Mouse (Mus musculus): Measurements from ENCODE around the gene Slc44a3. TPM values are rescaled to one million over a fixed set of nuclear protein-coding genes. Genes with fewer than 3 reads are reported as not detected.

Slc44a3 gene
- not detected for total RNA-seq (2021)

DNA sequence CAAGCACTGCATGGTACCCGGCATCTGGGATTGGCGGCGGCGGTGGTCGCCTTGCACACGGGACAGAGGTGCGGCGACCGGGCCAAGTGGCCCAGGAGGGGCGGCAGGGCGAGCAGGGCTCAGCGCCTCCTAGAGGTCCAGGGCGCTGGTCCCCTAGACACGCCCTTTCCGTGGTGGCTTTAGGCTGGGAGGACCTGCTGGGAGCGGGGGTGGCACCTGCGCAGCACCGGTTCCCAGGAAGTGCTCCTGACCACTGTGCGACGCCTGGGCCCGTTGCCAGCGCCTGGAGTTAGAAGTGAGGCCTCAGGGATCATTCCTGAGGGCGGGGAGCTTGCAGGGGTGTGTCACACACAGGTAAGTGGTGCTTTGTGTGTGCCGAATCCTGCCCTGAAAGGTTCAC, at the start of gene Slc44a3:
TSS of gene Slc44a3 (minus strand) at position 229 of the 400 bp plus-strand sequence.
- DNase-seq (ENCODE audit: low spot score), result no peak
- intact Hi-C loops (cut with DNase I), result no loop called here

GRCm38 (mm10) chr3:121579880-121580549, 47.8 kb upstream of the Slc44a3 start:
- intact Hi-C loops (cut with DNase I), result no loop called here
- no peak for DNase-seq (ENCODE audit: low spot score)

DNA sequence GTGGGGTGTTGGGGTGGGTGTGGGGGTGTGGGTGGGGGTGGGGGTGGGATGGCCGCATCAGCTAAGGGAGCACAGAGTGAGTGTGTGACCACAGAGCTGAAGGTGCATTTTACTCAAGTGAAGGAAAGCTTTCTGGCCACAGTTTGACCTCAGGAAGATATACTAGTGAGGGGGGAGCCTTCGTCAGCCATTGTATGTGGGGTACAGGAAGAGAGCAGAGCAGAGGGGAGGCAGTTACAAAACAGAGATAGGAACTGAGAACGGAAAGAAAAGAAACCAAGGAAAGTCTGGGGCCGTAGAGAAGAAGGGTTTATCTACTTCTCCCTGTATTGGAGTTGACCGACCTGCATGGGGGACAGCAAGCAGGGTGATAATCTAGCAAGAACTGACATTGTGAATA, 47.2 kb upstream of the Slc44a3 start:
- DNase-seq (ENCODE audit: low spot score), result no peak
- intact Hi-C loops (cut with DNase I), result no loop called here

- intact Hi-C loops (cut with DNase I), result no loop called here
Measured at GRCm38 (mm10) chr3:121578706-121579105, 46.5 kb upstream of the Slc44a3 start.

DNA sequence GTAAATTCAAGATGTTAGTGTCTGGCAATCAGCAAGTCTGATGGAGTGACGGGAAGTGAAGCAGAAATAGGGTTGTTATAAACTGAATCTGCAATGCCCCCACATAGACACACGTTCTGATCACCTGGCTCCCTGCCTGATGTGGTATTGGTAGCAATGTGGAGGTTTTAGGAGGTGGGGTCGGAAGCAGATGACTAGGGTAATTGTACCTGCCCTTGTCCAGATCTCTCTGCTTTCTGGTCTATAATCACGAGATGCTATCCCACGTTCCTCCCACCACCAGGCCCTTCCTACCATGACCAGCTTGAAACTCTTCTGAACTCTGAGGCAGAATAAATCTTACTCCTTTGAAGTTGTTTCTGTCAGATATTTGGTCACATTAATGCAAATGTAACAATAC, 45.4 kb upstream of the Slc44a3 start:
- intact Hi-C loops (cut with DNase I), result no loop called here
- no peak for DNase-seq (ENCODE audit: low spot score)

More at GRCm38 (mm10) chr3:121578706-121579105, 46.5 kb upstream of the Slc44a3 start:
- DNase-seq (ENCODE audit: low spot score), result no peak

- peak; percentile 49 for DNase-seq (ENCODE audit: low spot score)
- intact Hi-C loops (cut with DNase I), result no loop called here
Measured at GRCm38 (mm10) chr3:121577032-121577591, 44.9 kb upstream of the Slc44a3 start.

- intact Hi-C loops (cut with DNase I), result loop anchor here (1.0 kb wide), 1 partner anchor 23 kb away; no protein-coding TSS in a partner anchor
- no peak for DNase-seq (ENCODE audit: low spot score)
Measured at GRCm38 (mm10) chr3:121576367-121576766, 44.2 kb upstream of the Slc44a3 start.

DNA sequence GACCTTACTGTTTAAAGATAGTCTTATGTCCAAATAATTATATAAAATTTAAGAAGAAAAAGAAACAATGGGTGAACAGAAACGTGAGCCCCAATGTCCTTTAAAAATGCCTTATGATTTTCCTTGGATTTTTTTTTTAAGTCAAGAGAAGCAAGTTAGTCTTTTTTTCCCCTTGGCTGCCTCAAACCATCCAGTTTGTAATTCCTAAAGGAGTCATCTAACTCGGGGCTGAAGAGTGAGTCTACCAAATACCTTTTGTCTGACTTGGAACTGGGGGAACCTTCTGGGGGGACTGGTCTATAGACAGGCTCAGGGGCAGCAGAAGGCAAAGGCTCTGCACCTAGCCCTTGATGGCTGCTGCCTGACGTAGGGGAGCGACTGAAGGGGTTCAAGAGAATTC, 42.2 kb upstream of the Slc44a3 start:
- intact Hi-C loops (cut with DNase I), result no loop called here
- DNase-seq (ENCODE audit: low spot score), result no peak

GRCm38 (mm10) chr3:121573858-121574257, 41.7 kb upstream of the Slc44a3 start:
- peak; percentile 10 for DNase-seq (ENCODE audit: low spot score)
- intact Hi-C loops (cut with DNase I), result no loop called here

DNA sequence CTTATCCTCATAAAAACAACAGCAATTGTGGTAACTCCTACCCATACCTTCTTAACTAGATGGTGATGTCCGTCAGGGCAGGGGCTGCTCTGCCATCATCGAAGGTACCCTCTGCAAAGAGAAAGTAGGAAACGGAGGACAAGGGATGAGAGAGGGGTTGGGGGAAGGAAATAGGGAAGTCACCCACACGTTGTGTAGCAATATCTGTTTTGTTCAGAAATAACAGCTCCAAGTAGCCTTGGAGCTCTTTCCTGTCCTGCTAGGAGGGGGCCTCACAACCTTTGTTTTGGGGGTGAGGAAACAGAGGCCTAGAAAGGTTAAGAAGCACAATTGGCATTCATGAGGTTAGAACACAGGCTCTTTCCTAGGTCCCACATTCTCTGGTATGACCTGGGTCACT, 39.3 kb upstream of the Slc44a3 start:
- intact Hi-C loops (cut with DNase I), result no loop called here
- DNase-seq (ENCODE audit: low spot score), result no peak

DNA sequence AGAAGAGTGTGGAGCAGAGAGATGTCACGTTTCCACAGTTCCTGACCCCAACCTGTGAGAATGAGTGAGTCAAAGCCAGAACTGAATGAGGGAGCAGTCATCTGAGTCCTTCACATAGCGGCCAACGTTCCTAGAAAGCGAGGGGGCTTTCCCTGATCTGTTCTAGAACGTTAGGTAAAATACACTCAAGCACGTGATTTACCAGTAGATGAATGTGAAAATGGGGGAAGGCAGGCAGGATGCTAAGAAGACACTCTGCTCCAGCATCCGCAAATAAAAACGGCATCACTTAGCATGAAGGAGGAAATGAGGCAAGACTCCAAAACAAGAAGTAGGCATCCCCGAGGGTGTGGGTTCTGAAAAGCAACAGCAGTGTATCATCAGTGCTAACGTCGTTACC, 38.4 kb upstream of the Slc44a3 start:
- intact Hi-C loops (cut with DNase I), result no loop called here
- DNase-seq (ENCODE audit: low spot score), result no peak

- intact Hi-C loops (cut with DNase I), result no loop called here
- no peak for DNase-seq (ENCODE audit: low spot score)
Measured at GRCm38 (mm10) chr3:121569767-121570166, 37.6 kb upstream of the Slc44a3 start.

DNA sequence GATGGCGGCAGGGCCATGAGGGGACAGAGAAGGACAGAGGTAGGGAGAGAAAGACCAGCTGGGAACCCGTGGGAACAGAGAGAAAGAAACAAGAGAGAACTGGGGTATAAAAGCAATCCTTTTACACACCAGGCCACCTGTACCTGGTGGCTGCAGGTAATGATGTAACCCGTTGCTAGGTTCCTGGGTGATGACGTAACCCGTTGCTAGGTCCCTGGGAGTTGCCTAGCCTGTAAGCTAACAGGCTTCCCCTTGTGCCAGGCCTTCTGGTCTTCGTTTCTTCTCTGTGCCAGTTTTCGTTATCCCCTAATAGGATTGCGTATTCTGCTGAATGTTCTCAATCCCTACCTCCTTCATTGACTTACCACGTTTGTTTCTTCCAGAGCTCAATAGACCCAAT, 36.8 kb upstream of the Slc44a3 start:
- DNase-seq (ENCODE audit: low spot score), result no peak
- intact Hi-C loops (cut with DNase I), result no loop called here

- intact Hi-C loops (cut with DNase I), result no loop called here
Measured at GRCm38 (mm10) chr3:121567904-121568303, 35.7 kb upstream of the Slc44a3 start.

GRCm38 (mm10) chr3:121567337-121567900, 35.2 kb upstream of the Slc44a3 start:
- intact Hi-C loops (cut with DNase I), result no loop called here
- no peak for DNase-seq (ENCODE audit: low spot score)

More at GRCm38 (mm10) chr3:121567904-121568303, 35.7 kb upstream of the Slc44a3 start:
- DNase-seq (ENCODE audit: low spot score), result no peak

GRCm38 (mm10) chr3:121566901-121567300, 34.7 kb upstream of the Slc44a3 start:
- DNase-seq (ENCODE audit: low spot score), result no peak
- intact Hi-C loops (cut with DNase I), result no loop called here

DNA sequence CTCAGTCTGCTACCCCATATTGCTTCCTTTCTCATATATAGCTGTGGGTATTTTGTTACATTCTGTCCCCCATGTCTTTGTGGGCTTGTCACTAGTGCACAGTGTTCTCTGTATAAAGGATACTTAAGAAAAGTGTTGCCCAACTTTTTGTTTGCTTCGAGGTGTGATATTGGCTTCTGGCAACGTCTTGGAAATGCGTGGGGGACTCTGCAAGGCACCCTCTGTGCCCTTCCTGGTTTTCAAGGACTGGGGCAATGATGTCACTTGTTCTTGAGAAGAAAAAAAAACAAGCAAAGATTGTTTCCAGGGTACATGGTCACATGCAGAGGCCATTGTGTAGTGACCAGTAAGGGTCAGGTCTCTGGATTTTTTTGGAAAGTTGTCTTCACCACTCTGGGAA, 29.6 kb upstream of the Slc44a3 start:
- intact Hi-C loops (cut with DNase I), result no loop called here
- DNase-seq (ENCODE audit: low spot score), result no peak

- no peak for DNase-seq (ENCODE audit: low spot score)
- intact Hi-C loops (cut with DNase I), result no loop called here
Measured at GRCm38 (mm10) chr3:121560115-121560865, 28.1 kb upstream of the Slc44a3 start.

- DNase-seq (ENCODE audit: low spot score), result no peak
- intact Hi-C loops (cut with DNase I), result no loop called here
Measured at GRCm38 (mm10) chr3:121559406-121560114, 27.4 kb upstream of the Slc44a3 start.

GRCm38 (mm10) chr3:121558861-121559260, 26.7 kb upstream of the Slc44a3 start:
- intact Hi-C loops (cut with DNase I), result no loop called here
- DNase-seq (ENCODE audit: low spot score), result no peak
